Mouse (Mus musculus): Measurements from ENCODE around the gene Jade2. TPM values are rescaled to one million over a fixed set of nuclear protein-coding genes. Genes with fewer than 3 reads are reported as not detected.

The Jade2 gene
- polyA plus RNA-seq, 1 experiment from 2014 or later = 1.0 TPM

GRCm38 (mm10) chr11:51875792-51876195 lies 18.3 kb upstream of the Jade2 start:
- no peaks in the 10 kb centered on the region for H3K27me3 ChIP-seq
- 28% methylated on average over 4 of the region's 4 CpGs for WGBS
- no peak overlapping the region for H3K27ac ChIP-seq
- no peak for ATAC-seq (ENCODE audit: low FRiP score)
- H3K36me3 ChIP-seq = no peaks in the 10 kb centered on the region
- H3K9ac ChIP-seq = no peak overlapping the region
- peaks cover 8% of the 10 kb centered on the region; the same call in 1 of the 2 replicates for H3K9me3 ChIP-seq (replicated peaks)
- H3K4me2 ChIP-seq (replicated peaks) = no peak overlapping the region
- H3K4me3 ChIP-seq = no peak overlapping the region
- H3K4me1 ChIP-seq = no peaks in the 10 kb centered on the region

- 89% methylated on average over 1 of the region's 1 CpGs for WGBS
- no peak overlapping the region for H3K4me2 ChIP-seq (replicated peaks)
- H3K4me1 ChIP-seq = no peaks in the 10 kb centered on the region
- H3K4me3 ChIP-seq = no peak overlapping the region
- H3K27ac ChIP-seq = no peak overlapping the region
- no peak overlapping the region for H3K9ac ChIP-seq
- no peaks in the 10 kb centered on the region for H3K27me3 ChIP-seq
- no peaks in the 10 kb centered on the region for H3K36me3 ChIP-seq
- ATAC-seq (ENCODE audit: low FRiP score) = no peak
- peaks cover 5% of the 10 kb centered on the region; the same call in 1 of the 2 replicates for H3K9me3 ChIP-seq (replicated peaks)
Measured at GRCm38 (mm10) chr11:51875086-51875485, 17.6 kb upstream of the Jade2 start.

GRCm38 (mm10) chr11:51874266-51875036 lies 17.0 kb upstream of the Jade2 start:
- Histone ChIP-seq H3K27me3 (no peaks in the 10 kb centered on the region), H3K27ac (no peak overlapping the region), H3K4me3 (no peak overlapping the region), H3K9ac (no peak overlapping the region), H3K36me3 (no peaks in the 10 kb centered on the region), H3K9me3 (replicated peaks) (no peaks in the 10 kb centered on the region), H3K4me2 (replicated peaks) (no peak overlapping the region), H3K4me1 (no peaks in the 10 kb centered on the region)
- no peak for ATAC-seq (ENCODE audit: low FRiP score)
- WGBS = 89% methylated on average over 7 of the region's 7 CpGs

- Histone ChIP-seq H3K4me3 (no peak overlapping the region), H3K4me1 (no peaks in the 10 kb centered on the region), H3K27ac (no peak overlapping the region), H3K27me3 (no peaks in the 10 kb centered on the region), H3K9ac (no peak overlapping the region), H3K36me3 (no peaks in the 10 kb centered on the region), H3K4me2 (replicated peaks) (no peak overlapping the region), H3K9me3 (replicated peaks) (no peaks in the 10 kb centered on the region)
- no peak for ATAC-seq (ENCODE audit: low FRiP score)
- WGBS = 91% methylated on average over 5 of the region's 5 CpGs
Measured at GRCm38 (mm10) chr11:51873141-51873540, 15.7 kb upstream of the Jade2 start.

GRCm38 (mm10) chr11:51867261-51867660 lies 9.8 kb upstream of the Jade2 start:
- no peak for ATAC-seq (ENCODE audit: low FRiP score)
- H3K9ac ChIP-seq = no peak overlapping the region
- WGBS = 89% methylated on average over 10 of the region's 10 CpGs
- no peaks in the 10 kb centered on the region for H3K9me3 ChIP-seq (replicated peaks)
- H3K4me2 ChIP-seq (replicated peaks) = no peak overlapping the region
- no peak overlapping the region for H3K27ac ChIP-seq
- no peak overlapping the region for H3K4me3 ChIP-seq
- H3K27me3 ChIP-seq = no peaks in the 10 kb centered on the region
- no peaks in the 10 kb centered on the region for H3K4me1 ChIP-seq
- no peaks in the 10 kb centered on the region for H3K36me3 ChIP-seq

GRCm38 (mm10) chr11:51866020-51866419 lies 8.6 kb upstream of the Jade2 start:
- no peaks in the 10 kb centered on the region for H3K27me3 ChIP-seq
- no peak for ATAC-seq (ENCODE audit: low FRiP score)
- H3K4me3 ChIP-seq = no peak overlapping the region
- H3K4me1 ChIP-seq = no peaks in the 10 kb centered on the region
- H3K4me2 ChIP-seq (replicated peaks) = no peak overlapping the region
- no peak overlapping the region for H3K9ac ChIP-seq
- H3K36me3 ChIP-seq = no peaks in the 10 kb centered on the region
- H3K27ac ChIP-seq = no peak overlapping the region
- 67% methylated on average over 3 of the region's 3 CpGs for WGBS
- H3K9me3 ChIP-seq (replicated peaks) = no peaks in the 10 kb centered on the region

- Histone ChIP-seq H3K4me3 (no peak overlapping the region), H3K27me3 (peaks cover 50% of the 10 kb centered on the region), H3K36me3 (no peaks in the 10 kb centered on the region), H3K4me1 (peaks cover 23% of the 10 kb centered on the region), H3K9me3 (replicated peaks) (no peaks in the 10 kb centered on the region), H3K9ac (no peak overlapping the region), H3K4me2 (replicated peaks) (no peak overlapping the region), H3K27ac (no peak overlapping the region)
- ATAC-seq (ENCODE audit: low FRiP score) = no peak
- WGBS = 89% methylated on average over 8 of the region's 8 CpGs
Measured at GRCm38 (mm10) chr11:51860666-51861065, 3.2 kb upstream of the Jade2 start.

- H3K4me2 ChIP-seq (replicated peaks) = no peak overlapping the region
- H3K27ac ChIP-seq = no peak overlapping the region
- H3K9ac ChIP-seq = no peak overlapping the region
- 27% methylated on average over 2 of the region's 2 CpGs for WGBS
- H3K9me3 ChIP-seq (replicated peaks) = no peaks in the 10 kb centered on the region
- no peaks in the 10 kb centered on the region for H3K36me3 ChIP-seq
- H3K27me3 ChIP-seq = peaks cover 50% of the 10 kb centered on the region
- peaks cover 30% of the 10 kb centered on the region for H3K4me1 ChIP-seq
- H3K4me3 ChIP-seq = no peak overlapping the region
- ATAC-seq (ENCODE audit: low FRiP score) = no peak
Measured at GRCm38 (mm10) chr11:51859561-51859960, 2.1 kb upstream of the Jade2 start.

- no peaks in the 10 kb centered on the region for H3K9me3 ChIP-seq (replicated peaks)
- peaks cover 30% of the 10 kb centered on the region for H3K4me1 ChIP-seq
- 1% methylated on average over 25 of the region's 28 CpGs for WGBS
- peak; percentile 27; the same call in 1 of the 2 replicates for ATAC-seq (ENCODE audit: low FRiP score)
- peak overlapping the region; percentile 63 for H3K4me3 ChIP-seq
- peaks cover 50% of the 10 kb centered on the region for H3K27me3 ChIP-seq
- no peak overlapping the region for H3K27ac ChIP-seq
- H3K36me3 ChIP-seq = no peaks in the 10 kb centered on the region
- H3K9ac ChIP-seq = peak overlapping the region; percentile 69
- peak overlapping the region; percentile 100 for H3K4me2 ChIP-seq (replicated peaks)
Measured at GRCm38 (mm10) chr11:51858528-51859051, 1.1 kb upstream of the Jade2 start.

- H3K27me3 ChIP-seq = peaks cover 50% of the 10 kb centered on the region
- H3K9me3 ChIP-seq (replicated peaks) = no peaks in the 10 kb centered on the region
- under 1% methylated on average over 48 of the region's 52 CpGs for WGBS
- H3K9ac ChIP-seq = peak overlapping the region; percentile 69
- H3K4me1 ChIP-seq = peaks cover 30% of the 10 kb centered on the region
- H3K4me2 ChIP-seq (replicated peaks) = peak overlapping the region; percentile 100
- no peak overlapping the region for H3K27ac ChIP-seq
- no peaks in the 10 kb centered on the region for H3K36me3 ChIP-seq
- peak; percentile 35; the same call in 1 of the 2 replicates for ATAC-seq (ENCODE audit: low FRiP score)
- H3K4me3 ChIP-seq = peak overlapping the region; percentile 63
Measured at GRCm38 (mm10) chr11:51857818-51858527, 520 bp upstream of the Jade2 start.

GRCm38 (mm10) chr11:51856616-51857080 lies 805 bp downstream of the Jade2 start:
- peak overlapping the region; percentile 100 for H3K4me2 ChIP-seq (replicated peaks)
- peaks cover 30% of the 10 kb centered on the region for H3K4me1 ChIP-seq
- no peaks in the 10 kb centered on the region for H3K9me3 ChIP-seq (replicated peaks)
- peak overlapping the region; percentile 69 for H3K9ac ChIP-seq
- no peak for ATAC-seq (ENCODE audit: low FRiP score)
- H3K27me3 ChIP-seq = peaks cover 50% of the 10 kb centered on the region
- H3K27ac ChIP-seq = no peak overlapping the region
- H3K4me3 ChIP-seq = peak overlapping the region; percentile 63
- no peaks in the 10 kb centered on the region for H3K36me3 ChIP-seq
- under 1% methylated on average over 40 of the region's 41 CpGs for WGBS

- Histone ChIP-seq H3K9ac (peak overlapping the region; percentile 69), H3K36me3 (no peaks in the 10 kb centered on the region), H3K9me3 (replicated peaks) (no peaks in the 10 kb centered on the region), H3K27me3 (peaks cover 50% of the 10 kb centered on the region), H3K4me1 (peaks cover 30% of the 10 kb centered on the region), H3K4me3 (peak overlapping the region; percentile 63), H3K27ac (peak overlapping the region; percentile 35; the same call in 1 of the 2 replicates), H3K4me2 (replicated peaks) (peak overlapping the region; percentile 100)
- WGBS = 1% methylated on average over 47 of the region's 47 CpGs
- ATAC-seq (ENCODE audit: low FRiP score) = peak; percentile 66
Measured at GRCm38 (mm10) chr11:51855818-51856615, 1.4 kb downstream of the Jade2 start.
